Mouse (Mus musculus) retina, postnatal 7 days (tissue): ENCODE data around the gene Olfr205.
"Not testable (repeated sequence)": the region's sequence is repeated elsewhere in the genome, so short reads cannot be mapped to it uniquely, and the experiment has no call there.

Experiments used
- DNase-seq: peaks from one replicate; pipeline ENCODE4 v3.0.0-alpha.2; 2012; ENCODE audit warnings: low read depth, low spot score

The Olfr205 gene

GRCm38 (mm10) chr16:59331038-59331437, at the start of gene Olfr205:
TSS of gene Olfr205 (minus strand) at chr16:59331138.
- DNase-seq: no peak

DNA sequence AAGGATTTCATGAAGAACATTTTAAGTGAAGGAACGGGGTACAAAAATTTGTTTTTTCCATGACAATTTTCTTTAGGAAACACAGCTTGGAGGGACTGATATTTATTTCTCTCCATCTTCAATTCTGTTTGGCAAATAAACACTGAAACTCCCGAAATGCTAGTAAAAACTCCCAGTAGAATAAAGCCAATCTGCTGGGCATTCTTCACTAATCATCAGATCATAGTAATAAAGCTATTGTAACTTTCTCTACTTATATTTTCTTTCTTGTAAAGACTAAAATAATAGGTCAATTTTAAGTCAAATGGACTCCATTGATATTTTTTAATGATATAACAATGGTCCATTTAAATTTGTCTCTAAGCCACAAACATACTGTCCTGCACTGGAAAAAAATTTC, 33.0 kb upstream of the Olfr205 start, which contains the start of gene Olfr209:
Gene Olfr209, minus strand, starts transcription at position 101 of the 400 bp plus-strand sequence.
- no peak for DNase-seq

DNA sequence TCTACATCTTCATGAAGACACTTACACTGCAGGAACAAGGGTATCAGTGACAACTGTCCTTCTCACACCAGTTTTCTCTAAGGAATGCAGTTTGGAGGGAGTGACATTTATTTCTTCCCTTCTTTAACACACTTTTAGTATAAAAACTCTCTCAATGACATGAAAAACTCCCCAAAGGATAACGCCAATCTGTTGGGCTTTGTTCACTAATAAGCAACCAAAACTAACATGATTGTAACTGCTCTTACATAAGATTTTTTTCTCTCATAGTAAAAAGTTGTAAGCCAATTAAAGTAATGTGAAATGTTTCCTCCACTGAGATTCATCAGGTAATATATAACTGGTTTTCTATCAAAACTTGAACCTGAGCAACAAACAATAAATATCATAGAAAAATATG, 18.2 kb upstream of the Olfr205 start, which contains the start of gene Olfr206:
Gene Olfr206, minus strand, starts transcription at position 101 of the 400 bp plus-strand sequence.
- no peak for DNase-seq

GRCm38 (mm10) chr16:59323262-59323661, 7.7 kb downstream of the Olfr205 start:
- not testable (repeated sequence) for DNase-seq

DNA sequence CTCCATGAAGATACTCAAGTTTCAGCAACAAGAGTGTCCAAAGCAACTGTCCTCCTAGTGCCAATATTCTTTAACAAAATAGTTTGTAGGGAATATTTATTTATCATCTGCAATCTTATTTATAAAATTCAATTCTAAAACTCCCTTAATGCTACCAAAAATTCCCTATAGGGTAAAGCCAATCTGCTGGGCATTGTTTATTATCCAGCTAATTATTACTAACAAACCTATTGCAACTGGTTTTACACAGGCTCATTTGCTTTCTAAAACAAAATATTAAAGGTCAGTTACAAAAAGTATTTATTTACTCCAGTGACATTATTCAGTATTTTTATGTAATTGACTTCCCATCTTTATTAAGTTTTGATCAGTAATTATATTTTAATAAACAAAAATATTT, 12.8 kb downstream of the Olfr205 start, which contains the start of gene Olfr204:
Gene Olfr204, minus strand, starts transcription at position 101 of the 400 bp plus-strand sequence.
- DNase-seq: no peak

DNA sequence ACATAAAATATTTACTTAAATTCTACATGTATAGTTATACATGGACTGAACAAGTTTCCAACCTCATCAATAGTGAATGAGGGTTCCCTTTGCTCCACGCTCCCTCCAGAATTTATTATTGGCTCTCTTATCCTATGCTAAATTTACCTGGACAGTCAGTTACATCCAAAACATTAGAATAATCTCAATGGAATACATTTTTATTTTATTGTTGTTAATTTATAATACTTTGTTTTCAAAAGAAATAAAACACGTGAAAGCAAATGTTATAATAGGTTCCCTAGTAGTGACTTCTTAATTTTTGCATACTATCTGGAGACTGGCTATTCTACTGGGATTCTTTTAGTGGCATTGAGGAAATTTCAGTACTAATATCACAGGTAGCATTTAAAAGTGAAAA, 32.4 kb downstream of the Olfr205 start, which contains the start of gene Olfr203:
Gene Olfr203, plus strand, starts transcription at position 301 of the 400 bp plus-strand sequence.
- no peak for DNase-seq

DNA sequence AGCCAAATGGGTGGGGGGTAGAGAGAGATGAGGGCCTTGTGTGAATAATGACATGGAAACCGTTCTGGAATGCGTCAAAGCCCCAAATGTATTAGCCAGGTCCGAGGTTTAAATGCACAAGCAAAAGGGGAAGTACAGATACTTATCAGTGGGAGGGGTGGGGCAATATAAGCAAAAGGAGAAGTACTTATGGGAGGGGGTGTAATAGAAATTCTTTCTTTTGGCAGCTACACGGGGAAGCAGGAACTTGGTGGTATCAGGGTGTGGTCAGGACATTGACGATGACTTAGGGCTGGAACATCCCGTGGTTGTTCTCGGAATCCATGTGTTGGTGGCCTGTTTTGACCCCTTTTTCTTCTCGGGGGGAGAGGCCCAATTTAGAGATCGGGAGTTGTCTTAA, 43.4 kb downstream of the Olfr205 start:
- DNase-seq: not testable (repeated sequence)

GRCm38 (mm10) chr16:59286693-59287092, 44.2 kb downstream of the Olfr205 start, which contains the start of gene Olfr202:
TSS of gene Olfr202 (minus strand) at chr16:59286793.
- no peak for DNase-seq

DNA sequence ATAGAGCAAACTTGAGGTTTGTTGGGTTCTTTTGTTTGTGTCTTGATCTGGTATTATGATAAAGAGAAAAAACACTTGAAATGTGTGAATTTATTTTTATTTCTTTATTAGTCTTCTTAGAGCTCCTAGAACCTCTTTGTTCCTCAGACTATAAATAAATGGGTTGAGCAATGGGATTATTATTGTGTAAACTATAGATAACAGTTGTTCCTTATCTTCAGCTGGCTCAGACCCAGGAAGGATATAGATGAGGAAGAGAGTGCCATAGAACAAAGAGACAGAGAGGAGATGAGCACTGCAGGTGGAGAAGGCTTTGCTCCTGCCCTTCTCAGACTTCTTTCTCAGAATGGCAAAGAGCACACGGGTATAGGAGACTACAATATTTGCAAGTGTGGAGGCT, 47.5 kb downstream of the Olfr205 start:
- DNase-seq: no peak

DNA sequence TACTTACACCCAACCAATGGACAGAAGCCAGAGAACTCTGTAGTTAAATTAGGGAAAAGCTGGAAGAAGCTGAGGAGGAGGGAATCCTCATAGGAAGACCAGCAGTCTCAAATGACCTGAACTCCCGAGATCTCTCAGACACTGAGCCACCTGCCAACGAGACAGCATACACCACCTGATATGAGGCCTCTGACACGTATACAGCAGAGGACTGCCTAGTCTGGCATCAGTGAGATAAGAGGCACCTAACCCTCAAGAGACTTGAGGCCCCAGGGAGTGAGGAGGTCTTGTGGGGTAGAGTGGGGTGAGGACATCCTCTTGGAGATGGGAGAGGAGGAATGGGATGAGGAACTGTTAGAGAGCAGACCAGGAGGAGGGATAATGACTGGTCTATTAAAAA, 50.4 kb downstream of the Olfr205 start:
- no peak for DNase-seq
